Mouse (Mus musculus): ENCODE data around the gene Frem3.

DNA sequence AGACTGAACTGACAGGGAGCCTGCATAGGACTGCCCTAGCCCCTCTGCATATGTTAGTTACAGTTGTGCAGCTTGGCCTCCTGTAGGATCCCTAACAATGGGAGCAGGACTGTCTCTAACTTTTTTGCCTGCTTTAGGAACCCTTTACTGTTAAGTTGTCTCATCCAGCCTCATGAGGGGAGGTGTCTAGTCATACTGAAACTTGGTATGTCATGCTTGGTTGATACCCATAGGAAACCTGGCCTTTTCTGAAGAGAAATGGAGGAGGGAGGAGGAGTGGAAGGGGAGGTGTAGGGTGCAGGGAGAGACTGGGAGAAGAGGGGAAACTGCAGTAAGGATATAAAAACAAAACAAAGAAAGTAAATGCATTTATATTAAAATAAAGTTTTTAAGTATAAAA, 121.4 kb downstream of the Frem3 start:
- TF ChIP-seq CTCF (IDR thresholded peaks at IDR 0.05; ENCODE audit: borderline replicate concordance, control insufficient read depth, extremely low read depth, insufficient read depth, low read length, poor library complexity) (no peak), POLR2A (IDR thresholded peaks at IDR 0.05; ENCODE audit: control insufficient read depth, extremely low read depth, insufficient read depth, low read length, poor library complexity) (no peak)
